Mouse (Mus musculus): ENCODE data around the gene Ift52.
"Not testable (repeated sequence)": the region's sequence is repeated elsewhere in the genome, so short reads cannot be mapped to it uniquely, and the experiment has no call there.

The Ift52 gene

GRCm38 (mm10) chr2:163031289-163031688 is 14.1 kb downstream of the Ift52 start:
- DNase-seq (ENCODE audit: extremely low spot score): no peak

- no peak for DNase-seq (ENCODE audit: extremely low spot score)
Measured at GRCm38 (mm10) chr2:163031757-163032156, 14.6 kb downstream of the Ift52 start.

- DNase-seq (ENCODE audit: extremely low spot score): no peak
Measured at GRCm38 (mm10) chr2:163032622-163033021, 15.5 kb downstream of the Ift52 start.

- DNase-seq (ENCODE audit: extremely low spot score): no peak
Measured at GRCm38 (mm10) chr2:163039940-163040339, 22.8 kb downstream of the Ift52 start.

- DNase-seq (ENCODE audit: extremely low spot score): peak; percentile 61
Measured at GRCm38 (mm10) chr2:163048125-163048524, 31.0 kb downstream of the Ift52 start.

- DNase-seq (ENCODE audit: extremely low spot score): no peak
Measured at GRCm38 (mm10) chr2:163049116-163049515, 32.0 kb downstream of the Ift52 start.

- no peak for DNase-seq (ENCODE audit: extremely low spot score)
Measured at GRCm38 (mm10) chr2:163051691-163052090, 34.5 kb downstream of the Ift52 start.

- DNase-seq (ENCODE audit: extremely low spot score): peak; percentile 16
Measured at GRCm38 (mm10) chr2:163052101-163052500, 34.9 kb downstream of the Ift52 start.

GRCm38 (mm10) chr2:163052826-163053225 is 35.7 kb downstream of the Ift52 start:
- no peak for DNase-seq (ENCODE audit: extremely low spot score)

- DNase-seq (ENCODE audit: extremely low spot score): peak; percentile 93
Measured at GRCm38 (mm10) chr2:163054335-163054840, 37.2 kb downstream of the Ift52 start, which contains the start of gene Mybl2. Mybl2 (plus strand) TSS chr2:163054687.

GRCm38 (mm10) chr2:163054891-163055494 is 37.8 kb downstream of the Ift52 start:
- peak; percentile 65 for DNase-seq (ENCODE audit: extremely low spot score)

GRCm38 (mm10) chr2:163055715-163056114 is 38.6 kb downstream of the Ift52 start:
- peak; percentile 11 for DNase-seq (ENCODE audit: extremely low spot score)

GRCm38 (mm10) chr2:163056584-163056983 is 39.4 kb downstream of the Ift52 start:
- DNase-seq (ENCODE audit: extremely low spot score): no peak

GRCm38 (mm10) chr2:163058981-163059380 is 41.8 kb downstream of the Ift52 start:
- not testable (repeated sequence) for DNase-seq (ENCODE audit: extremely low spot score)

- no peak for DNase-seq (ENCODE audit: extremely low spot score)
Measured at GRCm38 (mm10) chr2:163060630-163061029, 43.5 kb downstream of the Ift52 start.

- DNase-seq (ENCODE audit: extremely low spot score): no peak
Measured at GRCm38 (mm10) chr2:163061203-163062118, 44.3 kb downstream of the Ift52 start.

GRCm38 (mm10) chr2:163062119-163062508 is 45.0 kb downstream of the Ift52 start:
- DNase-seq (ENCODE audit: extremely low spot score): no peak

- DNase-seq (ENCODE audit: extremely low spot score): no peak
Measured at GRCm38 (mm10) chr2:163066326-163066725, 49.2 kb downstream of the Ift52 start.

GRCm38 (mm10) chr2:163067233-163067632 is 50.1 kb downstream of the Ift52 start:
- DNase-seq (ENCODE audit: extremely low spot score): no peak

- no peak for DNase-seq (ENCODE audit: extremely low spot score)
Measured at GRCm38 (mm10) chr2:163070213-163070612, 53.1 kb downstream of the Ift52 start.

- no peak for DNase-seq (ENCODE audit: extremely low spot score)
Measured at GRCm38 (mm10) chr2:163071590-163071989, 54.4 kb downstream of the Ift52 start.

- no peak for DNase-seq (ENCODE audit: extremely low spot score)
Measured at GRCm38 (mm10) chr2:163073023-163073757, 56.0 kb downstream of the Ift52 start.

Data from embryo, embryonic 9.5 days (tissue).